Mouse (Mus musculus) embryonic facial prominence, embryonic 14.5 days (tissue): ENCODE results near the gene Hist1h1c. TPM values are rescaled to one million over a fixed set of nuclear protein-coding genes. Genes with fewer than 3 reads are reported as not detected.
"Not testable (repeated sequence)": the region's sequence is repeated elsewhere in the genome, so short reads cannot be mapped to it uniquely, and the experiment has no call there.

Source experiments
- ATAC-seq: fragments of 200-750 bp; cut with Nextera tagmentation; 2 replicates; pipeline ENCODE4 v1.8.0; 2017; ENCODE audit warnings: low read depth, moderate number of reproducible peaks, moderate TSS enrichment
- DNase-seq: peaks from one replicate; pipeline ENCODE4 v3.0.0-alpha.2; 2015; ENCODE audit warnings: low spot score
- H3K27ac ChIP-seq: fragments of 300-500 bp; sonication (generic); replicated peaks from 2 replicates; pipeline ENCODE4 v1.5.1; 2014; ENCODE audit warnings: low read depth, mild to moderate bottlenecking, low read length, moderate library complexity
- H3K27me3 ChIP-seq: fragments of 300-500 bp; sonication (generic); replicated peaks from 2 replicates; pipeline ENCODE4 v1.6.1; 2014; ENCODE audit warnings: low read length; ENCODE audit not compliant: control insufficient read depth, insufficient read depth
- H3K36me3 ChIP-seq: fragments of 300-500 bp; sonication (generic); 2 replicates; pipeline ENCODE4 v1.6.1; 2014; ENCODE audit warnings: low read length, mixed read lengths; ENCODE audit not compliant: control insufficient read depth, insufficient read depth
- H3K4me1 ChIP-seq: fragments of 300-500 bp; sonication (generic); 2 replicates; pipeline ENCODE4 v1.6.1; 2014; ENCODE audit warnings: antibody characterized with exemption, low read length; ENCODE audit not compliant: control insufficient read depth, insufficient read depth
- H3K4me2 ChIP-seq: fragments of 300-500 bp; sonication (generic); 2 replicates; pipeline ENCODE4 v1.6.1; 2014; ENCODE audit warnings: low read depth, mild to moderate bottlenecking, low read length, moderate library complexity, mixed read lengths
- H3K4me3 ChIP-seq: fragments of 300-500 bp; sonication (generic); 2 replicates; pipeline ENCODE4 v1.5.1; 2014; ENCODE audit warnings: low read depth, mild to moderate bottlenecking, low read length
- H3K9ac ChIP-seq: fragments of 300-500 bp; sonication (generic); 2 replicates; pipeline ENCODE4 v1.6.1; 2014; ENCODE audit warnings: low read depth, mild to moderate bottlenecking, low read length, moderate library complexity, mixed read lengths
- H3K9me3 ChIP-seq: fragments of 300-500 bp; sonication (generic); 2 replicates; pipeline ENCODE4 v1.6.1; 2016; ENCODE audit warnings: low read length; ENCODE audit not compliant: control insufficient read depth
- WGBS: fragments of 180-500 bp; shearing (Covaris S2); extraction: QIAGEN DNeasy Blood & Tissue Kit; methylation state at CpG from one replicate; pipeline ENCODE4 v1.1.7; 2014; 5-methylcytosine and 5-hydroxymethylcytosine counted together
- polyA plus RNA-seq: library from polyadenylated mRNA; unstranded; fragments of >200 nt; fragmentation: Nextera tagmentation; extraction: Ambion mirVana; gene quantifications from 2 replicates; pipeline ENCODE4 v1.2.1, GENCODE M21; 2014

Gene Hist1h1c
- polyA plus RNA-seq, 1 experiment from 2014 or later: 37.8 TPM

- ATAC-seq (peak; percentile 88), DNase-seq (peak; percentile 99)
- under 1% methylated on average over 13 of the region's 47 CpGs for WGBS
- peak within 1 kb of the TSS; percentile 73 for H3K9ac ChIP-seq
- not testable (repeated sequence) for H3K36me3 ChIP-seq, H3K4me1 ChIP-seq, H3K9me3 ChIP-seq, H3K27me3 ChIP-seq
- H3K4me3 ChIP-seq: peak within 1 kb of the TSS; percentile 44
- peak within 1 kb of the TSS; percentile 63 for H3K4me2 ChIP-seq
- peak within 1 kb of the TSS; percentile 95 for H3K27ac ChIP-seq
These were observed 13.6 kb downstream of the Hist1h1c start, which contains the start of gene Hist1h3b for GRCm38 (mm10) chr13:23752067-23752741. TSS of gene Hist1h3b (plus strand) at chr13:23752267.

- WGBS: 3% methylated on average over 6 of the region's 6 CpGs
- ATAC-seq: no peak
- Histone ChIP-seq H3K4me1 (peaks cover 9% of the 10 kb centered on the region), H3K27me3 (no peaks in the 10 kb centered on the region), H3K4me3 (peak overlapping the region; percentile 38), H3K27ac (peak overlapping the region; percentile 82), H3K9me3 (no peaks in the 10 kb centered on the region), H3K4me2 (peak overlapping the region; percentile 54), H3K9ac (peak overlapping the region; percentile 66), H3K36me3 (no peaks in the 10 kb centered on the region)
- no peak for DNase-seq
These were observed 14.1 kb downstream of the Hist1h1c start for GRCm38 (mm10) chr13:23752742-23753172.

- Histone ChIP-seq H3K27ac (peak overlapping the region; percentile 82), H3K9me3 (no peaks in the 10 kb centered on the region), H3K4me1 (peaks cover 4% of the 10 kb centered on the region; the same call in 1 of the 2 replicates), H3K36me3 (no peaks in the 10 kb centered on the region), H3K4me2 (peak overlapping the region; percentile 54), H3K4me3 (peak overlapping the region; percentile 38; the same call in 1 of the 2 replicates), H3K27me3 (no peaks in the 10 kb centered on the region), H3K9ac (peak overlapping the region; percentile 66)
- no peak for ATAC-seq
- 56% methylated on average over 4 of the region's 4 CpGs for WGBS
- no peak for DNase-seq
These were observed 14.9 kb downstream of the Hist1h1c start for GRCm38 (mm10) chr13:23753314-23754078.

GRCm38 (mm10) chr13:23755000-23755399 is 16.4 kb downstream of the Hist1h1c start:
- peak overlapping the region; percentile 58 for H3K27ac ChIP-seq
- no peaks in the 10 kb centered on the region for H3K27me3 ChIP-seq
- H3K9ac ChIP-seq: no peak overlapping the region
- no peak for ATAC-seq
- no peaks in the 10 kb centered on the region for H3K36me3 ChIP-seq
- peaks cover 6% of the 10 kb centered on the region; the same call in 1 of the 2 replicates for H3K4me1 ChIP-seq
- no peak overlapping the region for H3K4me2 ChIP-seq
- no peaks in the 10 kb centered on the region for H3K9me3 ChIP-seq
- no peak overlapping the region for H3K4me3 ChIP-seq
- DNase-seq: no peak

GRCm38 (mm10) chr13:23756790-23757189 is 18.2 kb downstream of the Hist1h1c start, which contains the start of gene Hist1h4b:
TSS of gene Hist1h4b (plus strand) at chr13:23757013.
- peak; percentile 81 for ATAC-seq
- Histone ChIP-seq H3K4me1 (peaks cover 7% of the 10 kb centered on the region; the same call in 1 of the 2 replicates), H3K9ac (peak within 1 kb of the TSS; percentile 69), H3K27ac (peak within 1 kb of the TSS; percentile 93), H3K9me3 (no peaks in the 10 kb centered on the region), H3K4me3 (peak within 1 kb of the TSS; percentile 45), H3K4me2 (peak within 1 kb of the TSS; percentile 76), H3K36me3 (no peaks in the 10 kb centered on the region), H3K27me3 (no peaks in the 10 kb centered on the region)
- peak; percentile 99 for DNase-seq
- under 1% methylated on average over 11 of the region's 22 CpGs for WGBS

GRCm38 (mm10) chr13:23757211-23757773 is 18.7 kb downstream of the Hist1h1c start:
- H3K27ac ChIP-seq: peak overlapping the region; percentile 93
- DNase-seq: peak; percentile 58
- ATAC-seq: peak; percentile 0; the same call in 1 of the 2 replicates
- peak overlapping the region; percentile 69 for H3K9ac ChIP-seq
- H3K4me1 ChIP-seq: peaks cover 7% of the 10 kb centered on the region; the same call in 1 of the 2 replicates
- peak overlapping the region; percentile 76 for H3K4me2 ChIP-seq
- no peaks in the 10 kb centered on the region for H3K9me3 ChIP-seq
- 2% methylated on average over 13 of the region's 23 CpGs for WGBS
- no peaks in the 10 kb centered on the region for H3K36me3 ChIP-seq
- peak overlapping the region; percentile 45 for H3K4me3 ChIP-seq
- no peaks in the 10 kb centered on the region for H3K27me3 ChIP-seq

- Histone ChIP-seq H3K9ac (no peak overlapping the region; the same call in 1 of the 2 replicates), H3K36me3 (no peaks in the 10 kb centered on the region), H3K27ac (peak overlapping the region; percentile 93), H3K27me3 (no peaks in the 10 kb centered on the region), H3K9me3 (no peaks in the 10 kb centered on the region), H3K4me2 (peak overlapping the region; percentile 76), H3K4me3 (peak overlapping the region; percentile 45), H3K4me1 (peaks cover 7% of the 10 kb centered on the region)
- no peak for DNase-seq
- WGBS: 54% methylated on average over 3 of the region's 3 CpGs
- ATAC-seq: no peak
These were observed 19.3 kb downstream of the Hist1h1c start for GRCm38 (mm10) chr13:23757921-23758320.

- Histone ChIP-seq H3K4me2 (0 out of 2 replicates have a peak overlapping the region, but pooled peaks have one; percentile 84), H3K27ac (peak overlapping the region; percentile 93; the same call in 1 of the 2 replicates), H3K9ac (no peak overlapping the region), H3K4me1 (peaks cover 13% of the 10 kb centered on the region), H3K36me3 (no peaks in the 10 kb centered on the region), H3K4me3 (no peak overlapping the region), H3K9me3 (no peaks in the 10 kb centered on the region), H3K27me3 (no peaks in the 10 kb centered on the region)
- no peak for DNase-seq
- 74% methylated on average over 3 of the region's 3 CpGs for WGBS
- no peak for ATAC-seq
These were observed 20.7 kb downstream of the Hist1h1c start for GRCm38 (mm10) chr13:23759251-23759771.
